Mouse (Mus musculus): Measurements from ENCODE around the gene Fam160b1. TPM values are rescaled to one million over a fixed set of nuclear protein-coding genes. Genes with fewer than 3 reads are reported as not detected.

Gene Fam160b1
- polyA plus RNA-seq (2015; fragmentation: Nextera tagmentation; extraction: Ambion mirVana): 13.9 and 14.3 TPM in 2 replicates

- Histone ChIP-seq H3K9me3 (no peaks in the 10 kb centered on the region), H3K4me3 (replicated peaks) (peak within 1 kb of the TSS; percentile 97), H3K4me2 (peak within 1 kb of the TSS; percentile 61), H3K27ac (peak within 1 kb of the TSS; percentile 97), H3K27me3 (replicated peaks) (no peaks in the 10 kb centered on the region), H3K9ac (peak within 1 kb of the TSS; percentile 99), H3K4me1 (peaks cover 47% of the 10 kb centered on the region), H3K36me3 (no peaks in the 10 kb centered on the region)
- WGBS: under 1% methylated on average over 33 of the region's 70 CpGs
- peak; percentile 88 for ATAC-seq (ENCODE audit: insufficient read depth, low FRiP score, low read depth)
These were observed at the start of gene Fam160b1 for GRCm38 (mm10) chr19:57360341-57361130. Gene Fam160b1, plus strand, starts transcription at chr19:57360680.

GRCm38 (mm10) chr19:57313226-57313625 lies 47.3 kb upstream of the Fam160b1 start:
- H3K36me3 ChIP-seq: no peaks in the 10 kb centered on the region
- H3K4me1 ChIP-seq: peaks cover 10% of the 10 kb centered on the region; the same call in 1 of the 2 replicates
- ATAC-seq (ENCODE audit: insufficient read depth, low FRiP score, low read depth): no peak
- no peak overlapping the region for H3K9ac ChIP-seq
- peak overlapping the region; percentile 97; the same call in 1 of the 2 replicates for H3K4me2 ChIP-seq
- no peaks in the 10 kb centered on the region for H3K27me3 ChIP-seq (replicated peaks)
- H3K27ac ChIP-seq: no peak overlapping the region
- no peaks in the 10 kb centered on the region for H3K9me3 ChIP-seq
- H3K4me3 ChIP-seq (replicated peaks): no peak overlapping the region
- 70% methylated on average over 10 of the region's 10 CpGs for WGBS

GRCm38 (mm10) chr19:57313891-57314345 lies 46.6 kb upstream of the Fam160b1 start:
- Histone ChIP-seq H3K27ac (no peak overlapping the region), H3K4me3 (replicated peaks) (peak overlapping the region; percentile 55), H3K4me2 (peak overlapping the region; percentile 97), H3K4me1 (peaks cover 10% of the 10 kb centered on the region; the same call in 1 of the 2 replicates), H3K9me3 (no peaks in the 10 kb centered on the region), H3K27me3 (replicated peaks) (no peaks in the 10 kb centered on the region), H3K9ac (no peak overlapping the region), H3K36me3 (no peaks in the 10 kb centered on the region)
- 61% methylated on average over 3 of the region's 3 CpGs for WGBS
- ATAC-seq (ENCODE audit: insufficient read depth, low FRiP score, low read depth): no peak

- Histone ChIP-seq H3K4me3 (replicated peaks) (peak within 1 kb of the TSS; percentile 55), H3K36me3 (no peaks in the 10 kb centered on the region), H3K27ac (peak within 1 kb of the TSS; percentile 45; the same call in 1 of the 2 replicates), H3K4me2 (peak within 1 kb of the TSS; percentile 97), H3K9me3 (no peaks in the 10 kb centered on the region), H3K4me1 (peaks cover 10% of the 10 kb centered on the region; the same call in 1 of the 2 replicates), H3K9ac (peak within 1 kb of the TSS; percentile 51), H3K27me3 (replicated peaks) (no peaks in the 10 kb centered on the region)
- ATAC-seq (ENCODE audit: insufficient read depth, low FRiP score, low read depth): peak; percentile 80
- 2% methylated on average over 52 of the region's 52 CpGs for WGBS
These were observed 46.0 kb upstream of the Fam160b1 start, which contains the start of gene Ablim1 for GRCm38 (mm10) chr19:57314346-57315012. Gene Ablim1, minus strand, starts transcription at chr19:57314919.

DNA sequence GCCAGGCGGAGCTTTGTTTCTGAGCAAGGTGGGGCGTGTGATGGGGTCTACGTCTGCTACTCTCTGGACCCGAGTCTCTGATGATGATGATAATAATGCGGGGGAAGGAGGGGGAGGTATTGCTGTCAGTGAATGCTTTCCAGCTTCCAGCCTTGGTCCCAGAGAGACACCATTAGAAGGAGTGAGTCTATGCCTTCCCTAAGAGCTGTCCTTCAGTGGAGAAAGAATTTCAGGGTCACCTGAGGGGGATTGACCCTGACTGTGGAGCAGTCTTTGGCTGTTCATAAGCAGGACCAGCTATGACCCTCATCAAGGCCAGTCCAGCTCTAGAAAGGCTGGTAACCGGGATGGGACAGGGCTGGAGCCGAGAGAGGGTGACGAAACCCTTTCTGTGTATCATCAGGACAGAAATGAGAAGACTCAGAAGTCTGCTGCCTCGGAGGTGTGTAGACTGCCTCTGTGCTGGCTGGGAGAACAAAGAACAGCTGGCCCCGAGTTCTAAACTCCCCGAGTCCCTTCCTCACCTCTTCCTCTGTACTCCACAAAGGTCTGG lies 45.4 kb upstream of the Fam160b1 start:
- no peaks in the 10 kb centered on the region for H3K9me3 ChIP-seq
- peak overlapping the region; percentile 97 for H3K4me2 ChIP-seq
- H3K4me1 ChIP-seq: peaks cover 10% of the 10 kb centered on the region; the same call in 1 of the 2 replicates
- H3K4me3 ChIP-seq (replicated peaks): peak overlapping the region; percentile 55
- H3K27ac ChIP-seq: peak overlapping the region; percentile 45; the same call in 1 of the 2 replicates
- no peaks in the 10 kb centered on the region for H3K36me3 ChIP-seq
- 33% methylated on average over 11 of the region's 11 CpGs for WGBS
- H3K9ac ChIP-seq: peak overlapping the region; percentile 51
- peak; percentile 32; the same call in 1 of the 2 replicates for ATAC-seq (ENCODE audit: insufficient read depth, low FRiP score, low read depth)
- H3K27me3 ChIP-seq (replicated peaks): no peaks in the 10 kb centered on the region

GRCm38 (mm10) chr19:57316597-57316996 lies 43.9 kb upstream of the Fam160b1 start:
- H3K4me1 ChIP-seq: peaks cover 10% of the 10 kb centered on the region; the same call in 1 of the 2 replicates
- 81% methylated on average over 3 of the region's 3 CpGs for WGBS
- H3K27ac ChIP-seq: no peak overlapping the region
- H3K9ac ChIP-seq: no peak overlapping the region
- no peak overlapping the region for H3K4me2 ChIP-seq
- H3K36me3 ChIP-seq: no peaks in the 10 kb centered on the region
- H3K27me3 ChIP-seq (replicated peaks): no peaks in the 10 kb centered on the region
- no peak for ATAC-seq (ENCODE audit: insufficient read depth, low FRiP score, low read depth)
- H3K9me3 ChIP-seq: no peaks in the 10 kb centered on the region
- H3K4me3 ChIP-seq (replicated peaks): no peak overlapping the region

- Histone ChIP-seq H3K9ac (no peak overlapping the region), H3K4me3 (replicated peaks) (no peak overlapping the region), H3K4me2 (no peak overlapping the region), H3K27me3 (replicated peaks) (no peaks in the 10 kb centered on the region), H3K9me3 (no peaks in the 10 kb centered on the region), H3K27ac (no peak overlapping the region), H3K36me3 (no peaks in the 10 kb centered on the region), H3K4me1 (no peaks in the 10 kb centered on the region)
- no peak for ATAC-seq (ENCODE audit: insufficient read depth, low FRiP score, low read depth)
- 66% methylated on average over 9 of the region's 9 CpGs for WGBS
These were observed 39.7 kb upstream of the Fam160b1 start for GRCm38 (mm10) chr19:57320656-57321382.

GRCm38 (mm10) chr19:57321839-57322238 lies 38.6 kb upstream of the Fam160b1 start:
- 63% methylated on average over 3 of the region's 3 CpGs for WGBS
- Histone ChIP-seq H3K27ac (no peak overlapping the region), H3K4me1 (no peaks in the 10 kb centered on the region), H3K27me3 (replicated peaks) (no peaks in the 10 kb centered on the region), H3K4me2 (no peak overlapping the region), H3K9me3 (no peaks in the 10 kb centered on the region), H3K4me3 (replicated peaks) (no peak overlapping the region), H3K9ac (no peak overlapping the region), H3K36me3 (no peaks in the 10 kb centered on the region)
- ATAC-seq (ENCODE audit: insufficient read depth, low FRiP score, low read depth): no peak

DNA sequence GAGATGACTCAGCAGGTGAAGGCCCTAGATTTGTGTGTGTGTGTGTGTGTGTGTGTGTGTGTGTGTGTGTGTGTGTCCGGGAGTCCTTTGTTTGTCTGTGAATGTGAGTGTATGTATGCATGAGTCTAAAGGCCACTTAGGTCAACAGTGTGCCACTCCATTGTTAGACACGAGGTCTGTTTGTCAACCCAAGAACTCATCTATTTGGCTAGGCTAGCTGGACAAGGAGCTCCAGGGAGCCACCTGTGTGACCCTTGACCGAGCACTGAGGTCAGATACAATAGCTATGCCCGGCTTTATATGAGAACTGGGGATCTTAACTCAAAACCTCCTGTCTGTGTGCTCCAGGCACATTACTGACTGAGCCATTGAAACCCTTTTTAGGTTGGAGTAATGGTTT lies 38.0 kb upstream of the Fam160b1 start:
- H3K4me2 ChIP-seq: no peak overlapping the region
- H3K9me3 ChIP-seq: no peaks in the 10 kb centered on the region
- no peaks in the 10 kb centered on the region for H3K36me3 ChIP-seq
- no peaks in the 10 kb centered on the region for H3K27me3 ChIP-seq (replicated peaks)
- 61% methylated on average over 4 of the region's 4 CpGs for WGBS
- H3K4me3 ChIP-seq (replicated peaks): no peak overlapping the region
- H3K4me1 ChIP-seq: no peaks in the 10 kb centered on the region
- H3K27ac ChIP-seq: no peak overlapping the region
- no peak for ATAC-seq (ENCODE audit: insufficient read depth, low FRiP score, low read depth)
- H3K9ac ChIP-seq: no peak overlapping the region

DNA sequence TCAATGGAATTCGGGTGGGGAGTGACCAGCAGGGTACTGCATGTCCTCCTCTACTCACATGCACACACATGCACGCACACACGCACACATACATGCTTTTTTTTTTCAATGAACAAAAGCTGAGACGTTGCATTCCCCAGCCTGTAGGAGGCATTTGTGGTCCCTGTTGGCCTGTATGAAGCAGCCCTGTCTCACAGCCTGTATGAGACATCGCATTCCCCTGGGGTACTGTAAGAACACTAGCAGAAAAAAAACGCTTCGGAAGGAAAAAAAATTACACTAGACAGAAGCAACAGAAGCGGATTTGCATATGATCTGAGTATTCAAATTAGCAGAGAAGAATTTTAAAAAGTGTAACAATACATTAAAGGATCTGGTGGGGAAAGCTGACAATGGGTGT lies 37.4 kb upstream of the Fam160b1 start:
- 82% methylated on average over 8 of the region's 8 CpGs for WGBS
- H3K36me3 ChIP-seq: no peaks in the 10 kb centered on the region
- no peaks in the 10 kb centered on the region for H3K9me3 ChIP-seq
- no peak for ATAC-seq (ENCODE audit: insufficient read depth, low FRiP score, low read depth)
- no peaks in the 10 kb centered on the region for H3K4me1 ChIP-seq
- no peak overlapping the region for H3K27ac ChIP-seq
- H3K4me3 ChIP-seq (replicated peaks): no peak overlapping the region
- no peaks in the 10 kb centered on the region for H3K27me3 ChIP-seq (replicated peaks)
- H3K4me2 ChIP-seq: no peak overlapping the region
- no peak overlapping the region for H3K9ac ChIP-seq

DNA sequence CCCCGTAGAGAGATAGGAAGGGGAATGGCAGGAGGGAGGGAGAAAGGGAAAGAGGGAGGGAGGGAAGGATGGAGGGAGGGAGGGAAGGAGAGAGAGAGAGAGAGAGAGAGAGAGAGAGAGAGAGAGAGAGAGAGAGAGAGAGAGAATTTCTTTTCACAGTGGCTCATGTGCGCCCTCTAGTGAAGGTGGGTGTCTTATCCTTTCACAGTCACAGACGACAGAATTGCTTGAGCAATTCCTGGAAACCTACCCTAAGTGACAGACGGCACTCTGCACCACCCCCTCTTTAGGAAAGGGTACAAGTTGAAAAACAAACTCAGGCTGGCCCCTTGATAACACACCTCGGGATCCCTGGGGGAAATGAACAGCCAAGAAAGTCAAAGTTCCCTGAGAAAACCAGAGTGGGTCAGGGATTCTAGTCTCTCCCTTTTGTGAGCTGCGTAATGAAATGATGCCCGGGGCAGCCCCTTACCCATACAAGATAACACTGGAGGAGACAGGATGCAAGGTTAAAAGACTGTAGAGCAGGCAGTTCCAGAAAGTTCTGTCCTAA lies 34.7 kb upstream of the Fam160b1 start:
- Histone ChIP-seq H3K4me1 (no peaks in the 10 kb centered on the region), H3K36me3 (no peaks in the 10 kb centered on the region), H3K4me2 (no peak overlapping the region), H3K27ac (no peak overlapping the region), H3K4me3 (replicated peaks) (no peak overlapping the region), H3K9ac (no peak overlapping the region), H3K9me3 (no peaks in the 10 kb centered on the region), H3K27me3 (replicated peaks) (no peaks in the 10 kb centered on the region)
- 29% methylated on average over 7 of the region's 7 CpGs for WGBS
- no peak for ATAC-seq (ENCODE audit: insufficient read depth, low FRiP score, low read depth)
